Mouse (Mus musculus) lung, embryonic 14.5 days (tissue): ENCODE measurements at regions not wholly inside any gene's neighbourhood (a gene's known extent, or its start where the extent isn't known, plus 50 kb on each side); places are given as distances from the start of the nearest gene placed in this dataset.
"Not testable (repeated sequence)": the region's sequence is repeated elsewhere in the genome, so short reads cannot be mapped to it uniquely, and the experiment has no call there.

Source experiments
- ATAC-seq: fragments of 200-750 bp; cut with Nextera tagmentation; 2 replicates; pipeline ENCODE4 v1.8.0; 2017; ENCODE audit warnings: mild to moderate bottlenecking, moderate TSS enrichment, moderate library complexity; ENCODE audit not compliant: insufficient read depth
- DNase-seq: peaks from one replicate; pipeline ENCODE4 v3.0.0-alpha.2; 2015
- H3K27ac ChIP-seq: fragments of 300-500 bp; sonication (generic); 2 replicates; pipeline ENCODE4 v1.5.1; 2014; ENCODE audit warnings: low read depth, mild to moderate bottlenecking, moderate library complexity
- H3K27me3 ChIP-seq: fragments of 300-500 bp; sonication (generic); 2 replicates; pipeline ENCODE4 v1.6.1; 2014; ENCODE audit warnings: low read length, control low read depth; ENCODE audit not compliant: insufficient read depth
- H3K36me3 ChIP-seq: fragments of 300-500 bp; sonication (generic); 2 replicates; pipeline ENCODE4 v1.6.1; 2014; ENCODE audit warnings: control low read depth; ENCODE audit not compliant: insufficient read depth
- H3K4me1 ChIP-seq: fragments of 300-500 bp; sonication (generic); 2 replicates; pipeline ENCODE4 v1.6.1; 2014; ENCODE audit warnings: antibody characterized with exemption, control low read depth; ENCODE audit not compliant: insufficient read depth
- H3K4me2 ChIP-seq: fragments of 300-500 bp; sonication (generic); 2 replicates; pipeline ENCODE4 v1.6.1; 2014; ENCODE audit warnings: mild to moderate bottlenecking
- H3K4me3 ChIP-seq: fragments of 300-500 bp; sonication (generic); 2 replicates; pipeline ENCODE4 v1.5.1; 2014; ENCODE audit warnings: low read depth, low read length
- H3K9ac ChIP-seq: fragments of 300-500 bp; sonication (generic); 2 replicates; pipeline ENCODE4 v1.6.1; 2014
- H3K9me3 ChIP-seq: fragments of 300-500 bp; sonication (generic); 2 replicates; pipeline ENCODE4 v1.6.1; 2016; ENCODE audit warnings: low read depth, low read length, control low read depth
- CTCF ChIP-seq: IDR thresholded peaks from 2 replicates; pipeline ENCODE4 v1.5.1; 2016; ENCODE audit warnings: antibody characterized with exemption, low read depth
- WGBS: fragments of 180-500 bp; shearing (Covaris S2); extraction: QIAGEN DNeasy Blood & Tissue Kit; methylation state at CpG from one replicate; pipeline ENCODE4 v1.1.7; 2014; 5-methylcytosine and 5-hydroxymethylcytosine counted together

GRCm38 (mm10) chr2:99470856-99471465 lies 803.9 kb upstream of the Gm10800 start:
- no peak overlapping the region for H3K27ac ChIP-seq
- no peaks in the 10 kb centered on the region for H3K9me3 ChIP-seq
- TF ChIP-seq CTCF: no peak
- WGBS: 80% methylated on average over 2 of the region's 2 CpGs
- no peak for DNase-seq
- H3K4me3 ChIP-seq: no peak overlapping the region
- no peaks in the 10 kb centered on the region for H3K36me3 ChIP-seq
- no peaks in the 10 kb centered on the region for H3K4me1 ChIP-seq
- H3K4me2 ChIP-seq: no peak overlapping the region
- H3K27me3 ChIP-seq: no peaks in the 10 kb centered on the region
- no peak overlapping the region for H3K9ac ChIP-seq
- no peak for ATAC-seq

GRCm38 (mm10) chr2:99431254-99431653 lies 764.2 kb upstream of the Gm10800 start:
- DNase-seq: no peak
- Histone ChIP-seq H3K9me3 (no peaks in the 10 kb centered on the region), H3K9ac (no peak overlapping the region), H3K27me3 (no peaks in the 10 kb centered on the region), H3K36me3 (no peaks in the 10 kb centered on the region), H3K4me1 (no peaks in the 10 kb centered on the region), H3K27ac (no peak overlapping the region), H3K4me3 (no peak overlapping the region), H3K4me2 (no peak overlapping the region)
- no peak for TF ChIP-seq CTCF
- no peak for ATAC-seq

- 49% methylated on average over 2 of the region's 2 CpGs for WGBS
- Histone ChIP-seq H3K4me1 (no peaks in the 10 kb centered on the region), H3K27me3 (no peaks in the 10 kb centered on the region)
These were observed 763.4 kb upstream of the Gm10800 start for GRCm38 (mm10) chr2:99430511-99430910.

GRCm38 (mm10) chr2:99421622-99422021 lies 754.5 kb upstream of the Gm10800 start:
- no peak for ATAC-seq
- no peak for DNase-seq
- Histone ChIP-seq H3K9me3 (no peaks in the 10 kb centered on the region), H3K9ac (no peak overlapping the region), H3K4me1 (no peaks in the 10 kb centered on the region), H3K4me3 (no peak overlapping the region), H3K36me3 (no peaks in the 10 kb centered on the region), H3K27ac (no peak overlapping the region), H3K4me2 (no peak overlapping the region), H3K27me3 (no peaks in the 10 kb centered on the region)
- no peak for TF ChIP-seq CTCF

More at GRCm38 (mm10) chr2:99430511-99430910, 763.4 kb upstream of the Gm10800 start:
- H3K9me3 ChIP-seq: no peaks in the 10 kb centered on the region
- no peak overlapping the region for H3K27ac ChIP-seq
- no peaks in the 10 kb centered on the region for H3K36me3 ChIP-seq
- no peak overlapping the region for H3K4me2 ChIP-seq
- H3K4me3 ChIP-seq: no peak overlapping the region
- ATAC-seq (no peak), DNase-seq (no peak)
- no peak overlapping the region for H3K9ac ChIP-seq
- no peak for TF ChIP-seq CTCF

GRCm38 (mm10) chr2:99409483-99409882 lies 742.4 kb upstream of the Gm10800 start:
- Histone ChIP-seq H3K4me3 (no peak overlapping the region), H3K4me1 (no peaks in the 10 kb centered on the region), H3K9ac (no peak overlapping the region), H3K9me3 (no peaks in the 10 kb centered on the region), H3K36me3 (no peaks in the 10 kb centered on the region), H3K4me2 (no peak overlapping the region), H3K27ac (no peak overlapping the region), H3K27me3 (no peaks in the 10 kb centered on the region)
- no peak for ATAC-seq
- peak; percentile 11; the same call in 1 of the 2 replicates for TF ChIP-seq CTCF
- peak; percentile 1 for DNase-seq
- 48% methylated on average over 1 of the region's 1 CpGs for WGBS

GRCm38 (mm10) chr2:99379746-99380145 lies 712.6 kb upstream of the Gm10800 start:
- no peak overlapping the region for H3K4me2 ChIP-seq
- no peaks in the 10 kb centered on the region for H3K4me1 ChIP-seq
- H3K4me3 ChIP-seq: no peak overlapping the region
- no peaks in the 10 kb centered on the region for H3K9me3 ChIP-seq
- no peak overlapping the region for H3K27ac ChIP-seq
- DNase-seq (no peak), ATAC-seq (no peak)
- TF ChIP-seq CTCF: no peak
- no peaks in the 10 kb centered on the region for H3K36me3 ChIP-seq
- H3K27me3 ChIP-seq: no peaks in the 10 kb centered on the region
- no peak overlapping the region for H3K9ac ChIP-seq

- peak; percentile 42 for DNase-seq
- H3K4me1 ChIP-seq, ATAC-seq, H3K4me3 ChIP-seq, H3K4me2 ChIP-seq, H3K36me3 ChIP-seq, H3K9me3 ChIP-seq, H3K27me3 ChIP-seq, H3K27ac ChIP-seq, H3K9ac ChIP-seq: not testable (repeated sequence)
- WGBS: 85% methylated on average over 2 of the region's 3 CpGs
These were observed 696.5 kb upstream of the Gm10800 start for GRCm38 (mm10) chr2:99363651-99364050.

- H3K36me3 ChIP-seq: no peaks in the 10 kb centered on the region
- H3K27me3 ChIP-seq: no peaks in the 10 kb centered on the region
- TF ChIP-seq CTCF: no peak
- H3K27ac ChIP-seq: no peak overlapping the region
- H3K4me3 ChIP-seq: no peak overlapping the region
- WGBS: 77% methylated on average over 3 of the region's 3 CpGs
- ATAC-seq (no peak), DNase-seq (no peak)
- H3K4me1 ChIP-seq: no peaks in the 10 kb centered on the region
- H3K9me3 ChIP-seq: no peaks in the 10 kb centered on the region
- no peak overlapping the region for H3K9ac ChIP-seq
- no peak overlapping the region for H3K4me2 ChIP-seq
These were observed 662.1 kb upstream of the Gm10800 start for GRCm38 (mm10) chr2:99329166-99329565.
